ENCODE assay signal across 8 mouse cellular contexts in genomic region chr4:119422294-119422964, GRCm38 (mm10). TPM values are rescaled to one million over a fixed set of nuclear protein-coding genes. Genes with fewer than 3 reads are reported as not detected.
A peak's percentile ranks its signal among the peaks of the same experiment; 100 is the strongest.
DNase-seq lines count a peak whose midpoint lies in the region; ATAC-seq and TF ChIP-seq lines count a peak whose summit lies in the region.

TSS of gene Ppcs (minus strand) at chr4:119422420.
TSS of gene Zmynd12 (plus strand) at chr4:119422814.

- WGBS in heart, embryonic 10.5 days = under 1% methylated on average over 52 of the region's 52 CpGs
- WGBS in kidney, embryonic 14.5 days = under 1% methylated on average over 52 of the region's 52 CpGs
- WGBS in limb, embryonic 15.5 days = under 1% methylated on average over 52 of the region's 52 CpGs
- under 1% methylated on average over 52 of the region's 52 CpGs for WGBS in midbrain, postnatal 0 days

- H3K4me1 ChIP-seq in embryonic fibroblast, embryonic 13.5 days (ENCODE audit: control insufficient read depth, insufficient read depth, low read length) = peaks cover 5% of the 10 kb centered on the region
- peaks cover 20% of the 10 kb centered on the region for H3K4me1 ChIP-seq in heart, embryonic 10.5 days
- H3K4me1 ChIP-seq in kidney, embryonic 14.5 days (ENCODE audit: control insufficient read depth, insufficient read depth, low read length) = no peaks in the 10 kb centered on the region; the same call in 1 of the 2 replicates
- H3K4me1 ChIP-seq in limb, embryonic 15.5 days = peaks cover 21% of the 10 kb centered on the region
- peaks cover 5% of the 10 kb centered on the region; the same call in 1 of the 2 replicates for H3K4me1 ChIP-seq in midbrain, postnatal 0 days (ENCODE audit: insufficient read depth, low read length)

- peaks cover 4% of the 10 kb centered on the region for H3K36me3 ChIP-seq in C2C12 (ENCODE audit: control insufficient read depth, insufficient read depth)
- H3K36me3 ChIP-seq in heart, embryonic 10.5 days = peaks cover 6% of the 10 kb centered on the region; the same call in 1 of the 2 replicates
- no peaks in the 10 kb centered on the region; the same call in 1 of the 2 replicates for H3K36me3 ChIP-seq in kidney, embryonic 14.5 days (ENCODE audit: control insufficient read depth, insufficient read depth, low read length)
- peaks cover 11% of the 10 kb centered on the region; the same call in 1 of the 2 replicates for H3K36me3 ChIP-seq in limb, embryonic 15.5 days
- no peaks in the 10 kb centered on the region for H3K36me3 ChIP-seq in midbrain, postnatal 0 days (ENCODE audit: insufficient read depth, low read length)

- no peaks in the 10 kb centered on the region for H3K79me3 ChIP-seq in C2C12 (ENCODE audit: low read depth)

- TF ChIP-seq POLR2A in embryonic fibroblast, embryonic 13.5 days (IDR thresholded peaks at IDR 0.05; ENCODE audit: low read depth, low read length) = peak; percentile 81

- peak within 1 kb of the TSS; percentile 74 for H3K27ac ChIP-seq in embryonic fibroblast, embryonic 13.5 days (ENCODE audit: insufficient read depth, low read length)
- H3K27ac ChIP-seq in heart, embryonic 10.5 days = peak within 1 kb of the TSS; percentile 91
- peak within 1 kb of the TSS; percentile 91 for H3K27ac ChIP-seq in kidney, embryonic 14.5 days (ENCODE audit: low read depth, low read length)
- H3K27ac ChIP-seq in limb, embryonic 15.5 days = peak within 1 kb of the TSS; percentile 92
- H3K27ac ChIP-seq in midbrain, postnatal 0 days (ENCODE audit: low read depth, low read length) = peak within 1 kb of the TSS; percentile 84

- H3K79me2 ChIP-seq in C2C12 (ENCODE audit: control insufficient read depth, insufficient read depth) = no peaks in the 10 kb centered on the region

- peak; percentile 95 for DNase-seq in brain, adult 2 months (ENCODE audit: low read depth, low spot score)
- peak; percentile 95 for DNase-seq in heart, embryonic 10.5 days (ENCODE audit: low spot score)
- DNase-seq in midbrain, postnatal 0 days (ENCODE audit: low spot score) = peak; percentile 93
- peak; percentile 91 to 93 for DNase-seq in spleen, postnatal 10 days (ENCODE audit: low spot score in 2 of 2)

- peak within 1 kb of the TSS; percentile 56 for H3K4me2 ChIP-seq in kidney, embryonic 14.5 days (replicated peaks; ENCODE audit: low read depth, low read length)
- peak within 1 kb of the TSS; percentile 84 for H3K4me2 ChIP-seq in limb, embryonic 15.5 days
- H3K4me2 ChIP-seq in midbrain, postnatal 0 days (ENCODE audit: low read depth, low read length, poor library complexity, severe bottlenecking) = peak within 1 kb of the TSS; percentile 86

- peak within 1 kb of the TSS; percentile 63 for H3K4me3 ChIP-seq in C2C12 (ENCODE audit: insufficient read depth, poor library complexity, severe bottlenecking)
- H3K4me3 ChIP-seq in embryonic fibroblast, embryonic 13.5 days (ENCODE audit: insufficient read depth, low read length) = peak within 1 kb of the TSS; percentile 73
- H3K4me3 ChIP-seq in heart, embryonic 10.5 days = peak within 1 kb of the TSS; percentile 80
- H3K4me3 ChIP-seq in kidney, embryonic 14.5 days (ENCODE audit: low read length) = peak within 1 kb of the TSS; percentile 68
- H3K4me3 ChIP-seq in limb, embryonic 15.5 days = peak within 1 kb of the TSS; percentile 68
- H3K4me3 ChIP-seq in midbrain, postnatal 0 days (ENCODE audit: low read depth, low read length) = peak within 1 kb of the TSS; percentile 49

- H3ac ChIP-seq in C2C12 (ENCODE audit: control insufficient read depth, insufficient read length, low read depth) = peak within 1 kb of the TSS; percentile 91

- ATAC-seq in kidney, embryonic 14.5 days (ENCODE audit: low FRiP score, low TSS enrichment) = peak; percentile 94
- peak; percentile 88 for ATAC-seq in limb, embryonic 15.5 days (ENCODE audit: insufficient number of reproducible peaks, low FRiP score, low TSS enrichment, low read depth)
- ATAC-seq in midbrain, postnatal 0 days (ENCODE audit: low FRiP score) = peak; percentile 90

- H3K9ac ChIP-seq in kidney, embryonic 14.5 days (ENCODE audit: low read depth, low read length) = peak within 1 kb of the TSS; percentile 75
- H3K9ac ChIP-seq in limb, embryonic 15.5 days = peak within 1 kb of the TSS; percentile 68
- H3K9ac ChIP-seq in midbrain, postnatal 0 days (replicated peaks; ENCODE audit: low read length, poor library complexity, severe bottlenecking) = peak within 1 kb of the TSS; percentile 60

- no peaks in the 10 kb centered on the region for H3K27me3 ChIP-seq in C2C12 (ENCODE audit: control insufficient read depth, insufficient read depth, insufficient read length)
- H3K27me3 ChIP-seq in heart, embryonic 10.5 days (ENCODE audit: insufficient read depth, poor library complexity, severe bottlenecking) = peaks cover 5% of the 10 kb centered on the region; the same call in 1 of the 2 replicates
- no peaks in the 10 kb centered on the region for H3K27me3 ChIP-seq in kidney, embryonic 14.5 days (ENCODE audit: control insufficient read depth, insufficient read depth, low read length)
- no peaks in the 10 kb centered on the region for H3K27me3 ChIP-seq in limb, embryonic 15.5 days
- no peaks in the 10 kb centered on the region for H3K27me3 ChIP-seq in midbrain, postnatal 0 days (ENCODE audit: insufficient read depth, low read length)

- no peak for TF ChIP-seq CTCF in C2C12 (IDR thresholded peaks at IDR 0.05; ENCODE audit: control insufficient read depth, insufficient read depth, insufficient read length)
- no peak for TF ChIP-seq CTCF in embryonic fibroblast, embryonic 13.5 days (IDR thresholded peaks at IDR 0.05; ENCODE audit: borderline replicate concordance, insufficient read depth, low read length)
- peak; percentile 56 for TF ChIP-seq CTCF in midbrain, postnatal 0 days (IDR thresholded peaks at IDR 0.05)

- no peaks in the 10 kb centered on the region for H3K9me3 ChIP-seq in heart, embryonic 10.5 days
- no peaks in the 10 kb centered on the region for H3K9me3 ChIP-seq in kidney, embryonic 14.5 days (ENCODE audit: control insufficient read depth, low read length)
- H3K9me3 ChIP-seq in limb, embryonic 15.5 days = no peaks in the 10 kb centered on the region
- H3K9me3 ChIP-seq in midbrain, postnatal 0 days (ENCODE audit: low read length) = no peaks in the 10 kb centered on the region

TF ChIP-seq in C2C12, 6 proteins besides CTCF, POLR2A, EP300 and RAD21:
- TF ChIP-seq MYOG (IDR thresholded peaks at IDR 0.05; ENCODE audit: control insufficient read depth, extremely low read depth, insufficient read length) (no peak), CEBPB (IDR thresholded peaks at IDR 0.05; ENCODE audit: low read depth) (no peak), MYOD1 (IDR thresholded peaks at IDR 0.05; ENCODE audit: control insufficient read depth, insufficient read length, low read depth) (no peak), MAX (IDR thresholded peaks at IDR 0.05) (peak; percentile 49), FOSL1 (IDR thresholded peaks at IDR 0.05; ENCODE audit: insufficient read depth, low read length, poor library complexity, severe bottlenecking) (no peak), USF1 (IDR thresholded peaks at IDR 0.05; ENCODE audit: low read depth) (peak; percentile 80)

RNA-seq across cellular contexts. Expression of gene Ppcs, which starts in this region (rescaled TPM):
- 17.9 TPM for polyA plus RNA-seq in C2C12 (2012; fragmentation: generic; extraction: Trizol)
- polyA plus RNA-seq in embryonic fibroblast, embryonic 13.5 days (2011; ENCODE audit: insufficient read length, low read depth, missing spikeins) = 8.9 and 10.5 TPM in 2 replicates
- polyA plus RNA-seq in heart, embryonic 10.5 days (2016; fragmentation: Nextera tagmentation; extraction: Ambion mirVana) = 30.4 and 33.5 TPM in 2 replicates
- 48.9 and 51.5 TPM in 2 replicates for polyA plus RNA-seq in kidney, embryonic 14.5 days (2014; fragmentation: Nextera tagmentation; extraction: Ambion mirVana)
- 26.6 and 29.2 TPM in 2 replicates for polyA plus RNA-seq in limb, embryonic 15.5 days (2015; fragmentation: Nextera tagmentation; extraction: Ambion mirVana)
- total RNA-seq in midbrain, postnatal 0 days (2014; rRNA removed) = 14.7 and 19.2 TPM in 2 replicates
- polyA plus RNA-seq in midbrain, postnatal 0 days (2015; fragmentation: Nextera tagmentation; extraction: Ambion mirVana) = 23.4 and 26.4 TPM in 2 replicates

RNA-seq across cellular contexts. Expression of gene Zmynd12, which starts in this region (rescaled TPM):
- not detected for polyA plus RNA-seq in C2C12 (2012; fragmentation: generic; extraction: Trizol)
- not detected in 2 replicates for polyA plus RNA-seq in embryonic fibroblast, embryonic 13.5 days (2011; ENCODE audit: insufficient read length, low read depth, missing spikeins)
- 0.15 and 0.34 TPM in 2 replicates for polyA plus RNA-seq in heart, embryonic 10.5 days (2016; fragmentation: Nextera tagmentation; extraction: Ambion mirVana)
- 0.53 and 0.86 TPM in 2 replicates for polyA plus RNA-seq in kidney, embryonic 14.5 days (2014; fragmentation: Nextera tagmentation; extraction: Ambion mirVana)
- polyA plus RNA-seq in limb, embryonic 15.5 days (2015; fragmentation: Nextera tagmentation; extraction: Ambion mirVana) = 0.10 and 0.27 TPM in 2 replicates
- total RNA-seq in midbrain, postnatal 0 days (2014; rRNA removed) = 0.16 TPM in 1 of 2 replicates, not detected in the other
- 0.44 and 0.64 TPM in 2 replicates for polyA plus RNA-seq in midbrain, postnatal 0 days (2015; fragmentation: Nextera tagmentation; extraction: Ambion mirVana)

Comparison
In these comparisons a context has a peak if more than half of its experiments do, and no peak if none do; other contexts are left out.
1. Peak in every context shown above with its lines: DNase-seq, ATAC-seq, H3K4me3 ChIP-seq and H3K27ac ChIP-seq.